Mouse (Mus musculus) G1E (cell line): ENCODE measurements at regions not wholly inside any gene's neighbourhood (a gene's known extent, or its start where the extent isn't known, plus 50 kb on each side); places are given as distances from the start of the nearest gene placed in this dataset.

Experiments
- ATAC-seq: 2 replicates; pipeline ENCODE4 v1.8.0; 2016; ENCODE audit warnings: mild to moderate bottlenecking; ENCODE audit not compliant: insufficient number of reproducible peaks, poor library complexity, low FRiP score, severe bottlenecking; ENCODE audit errors: extremely low read depth
- DNase-seq: peaks from one replicate; pipeline ENCODE4 v3.0.0; 2012; ENCODE audit warnings: low spot score
- H3K27me3 ChIP-seq: 2 replicates; pipeline ENCODE4 v1.6.1; 2012; ENCODE audit warnings: mild to moderate bottlenecking, low read length, inconsistent platforms; ENCODE audit not compliant: insufficient read depth
- H3K36me3 ChIP-seq: replicated peaks from 2 replicates; pipeline ENCODE3; 2012; ENCODE audit warnings: mild to moderate bottlenecking, inconsistent platforms
- H3K4me1 ChIP-seq: 2 replicates; pipeline ENCODE4 v1.6.1; 2012; ENCODE audit warnings: low read depth, low read length, inconsistent platforms, mixed read lengths; ENCODE audit not compliant: insufficient read depth
- H3K4me3 ChIP-seq: 2 replicates; pipeline ENCODE4 v1.5.1; 2012; ENCODE audit warnings: low read depth, mild to moderate bottlenecking, inconsistent platforms, low read length, moderate library complexity, mixed read lengths
- H3K9me3 ChIP-seq: replicated peaks from 2 replicates; pipeline ENCODE4 v1.6.1; 2012; ENCODE audit warnings: inconsistent platforms
- CTCF ChIP-seq: IDR thresholded peaks from 2 replicates; pipeline ENCODE4 v1.5.1; 2012; ENCODE audit warnings: low read depth, low read length, inconsistent platforms, mixed read lengths
- GATA1 ChIP-seq: IDR thresholded peaks from 2 replicates; pipeline ENCODE4 v1.6.1; 2012; ENCODE audit warnings: borderline replicate concordance, low read length, inconsistent platforms, mixed read lengths
- GATA2 ChIP-seq: IDR thresholded peaks from 2 replicates; pipeline ENCODE4 v1.6.1; 2012; ENCODE audit warnings: low read depth, low read length, inconsistent platforms, borderline replicate concordance
- POLR2AphosphoS5 ChIP-seq: IDR thresholded peaks from 2 replicates; pipeline ENCODE4 v1.6.1; 2012; ENCODE audit warnings: low read depth, low read length, inconsistent platforms; ENCODE audit not compliant: insufficient replicate concordance
- TAL1 ChIP-seq: conservative IDR thresholded peaks from 2 replicates; pipeline ENCODE4 v1.6.1; 2012; ENCODE audit warnings: low read depth, low read length, inconsistent platforms, mixed read lengths

- H3K36me3 ChIP-seq = no peaks in the 10 kb centered on the region
- no peaks in the 10 kb centered on the region for H3K4me1 ChIP-seq
- no peak for DNase-seq
- peaks cover 4% of the 10 kb centered on the region; the same call in 1 of the 2 replicates for H3K27me3 ChIP-seq
- H3K9me3 ChIP-seq = no peaks in the 10 kb centered on the region
- ATAC-seq = no peak
- TF ChIP-seq POLR2AphosphoS5 (no peak), CTCF (no peak), GATA2 (no peak), TAL1 (no peak), GATA1 (no peak)
- no peak overlapping the region for H3K4me3 ChIP-seq
These were observed 88.5 kb upstream of the Tmc1 start for GRCm38 (mm10) chr19:21042536-21042935.

GRCm38 (mm10) chr19:21037448-21038077 lies 83.6 kb upstream of the Tmc1 start:
- Histone ChIP-seq H3K4me1 (no peaks in the 10 kb centered on the region), H3K9me3 (no peaks in the 10 kb centered on the region), H3K36me3 (no peaks in the 10 kb centered on the region), H3K27me3 (no peaks in the 10 kb centered on the region), H3K4me3 (no peak overlapping the region)
- no peak for ATAC-seq
- DNase-seq = no peak
- no peak for TF ChIP-seq GATA1
- no peak for TF ChIP-seq TAL1
- no peak for TF ChIP-seq GATA2
- no peak for TF ChIP-seq POLR2AphosphoS5
- TF ChIP-seq CTCF = no peak

- H3K4me1 ChIP-seq = no peaks in the 10 kb centered on the region
- no peaks in the 10 kb centered on the region for H3K27me3 ChIP-seq
- no peak overlapping the region for H3K4me3 ChIP-seq
- no peak for TF ChIP-seq CTCF
- TF ChIP-seq TAL1 = no peak
- TF ChIP-seq GATA1 = no peak
- TF ChIP-seq POLR2AphosphoS5 = no peak
- no peak for TF ChIP-seq GATA2
- ATAC-seq (no peak), DNase-seq (no peak)
- H3K9me3 ChIP-seq = no peaks in the 10 kb centered on the region
- H3K36me3 ChIP-seq = no peaks in the 10 kb centered on the region
These were observed 82.8 kb upstream of the Tmc1 start for GRCm38 (mm10) chr19:21036507-21037425.

DNA sequence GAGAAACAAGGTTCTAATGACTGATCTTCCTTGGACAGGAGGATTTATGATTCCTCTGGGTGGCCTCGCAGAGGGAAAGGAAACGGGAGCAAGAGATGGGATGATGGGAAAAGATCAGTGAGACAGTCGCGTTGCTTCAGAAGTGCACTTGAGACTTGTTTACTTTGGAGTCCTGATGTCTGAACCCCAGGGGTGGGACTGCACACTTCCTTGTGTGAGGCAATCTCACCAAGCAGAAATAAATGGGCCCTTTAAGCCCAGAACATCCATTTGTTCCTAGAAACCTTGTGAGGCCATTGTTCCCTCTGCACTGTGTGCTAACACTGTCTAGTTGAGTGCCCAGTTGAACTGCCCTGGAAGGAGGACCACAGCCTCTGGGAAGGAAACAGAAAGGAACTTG lies 81.5 kb upstream of the Tmc1 start:
- Histone ChIP-seq H3K27me3 (no peaks in the 10 kb centered on the region), H3K4me3 (no peak overlapping the region), H3K36me3 (no peaks in the 10 kb centered on the region), H3K9me3 (no peaks in the 10 kb centered on the region), H3K4me1 (no peaks in the 10 kb centered on the region)
- no peak for TF ChIP-seq TAL1
- no peak for TF ChIP-seq GATA1
- TF ChIP-seq POLR2AphosphoS5 = no peak
- TF ChIP-seq CTCF = no peak
- DNase-seq (no peak), ATAC-seq (no peak)

DNA sequence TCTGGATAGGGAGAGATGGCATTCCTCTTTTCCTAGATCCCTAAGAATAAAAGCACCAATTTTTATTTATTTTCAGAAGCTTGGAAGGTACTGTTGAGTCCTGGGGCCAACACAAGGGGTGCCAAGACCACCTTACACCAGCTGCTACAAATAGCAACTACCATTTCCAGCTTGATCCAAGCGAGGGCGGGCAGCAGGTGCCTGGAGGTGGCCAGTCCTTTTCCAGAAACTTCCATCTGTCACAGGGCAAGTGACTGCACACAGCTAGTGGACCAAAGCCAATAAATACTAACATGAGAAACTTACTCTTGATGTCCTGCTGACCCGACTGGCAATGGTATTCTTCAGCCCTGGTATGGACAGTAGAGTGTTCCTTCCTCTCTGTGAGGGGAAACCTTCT lies 80.0 kb upstream of the Tmc1 start:
- DNase-seq (no peak), ATAC-seq (no peak)
- Histone ChIP-seq H3K4me3 (no peak overlapping the region), H3K9me3 (no peaks in the 10 kb centered on the region), H3K36me3 (no peaks in the 10 kb centered on the region), H3K27me3 (no peaks in the 10 kb centered on the region), H3K4me1 (no peaks in the 10 kb centered on the region)
- TF ChIP-seq POLR2AphosphoS5 (no peak), GATA2 (no peak), TAL1 (no peak), CTCF (no peak), GATA1 (no peak)

GRCm38 (mm10) chr19:21032558-21032957 lies 78.6 kb upstream of the Tmc1 start:
- no peak for TF ChIP-seq GATA1
- TF ChIP-seq CTCF = no peak
- TF ChIP-seq TAL1 = no peak
- no peak for TF ChIP-seq GATA2
- TF ChIP-seq POLR2AphosphoS5 = no peak
- no peak overlapping the region for H3K4me3 ChIP-seq
- no peaks in the 10 kb centered on the region for H3K4me1 ChIP-seq
- H3K27me3 ChIP-seq = no peaks in the 10 kb centered on the region
- DNase-seq = no peak
- H3K9me3 ChIP-seq = no peaks in the 10 kb centered on the region
- no peaks in the 10 kb centered on the region for H3K36me3 ChIP-seq
- no peak for ATAC-seq
